Mouse (Mus musculus): ENCODE results near the gene Ngb. TPM values are rescaled to one million over a fixed set of nuclear protein-coding genes. Genes with fewer than 3 reads are reported as not detected.
A peak's percentile ranks its signal among the peaks of the same experiment; 100 is the strongest.

Ngb gene
- polyA plus RNA-seq (2012; rRNA removed) = 0.32 and 0.34 TPM in 2 replicates

GRCm38 (mm10) chr12:87102165-87102631, at the start of gene Ngb:
Ngb (minus strand) TSS chr12:87102539.
- WGBS = 14% methylated on average over 32 of the region's 32 CpGs
- DNase-seq (ENCODE audit: low read depth in 1 of 2, low spot score in 2 of 2) = no peak
- peaks cover 5% of the 10 kb centered on the region for H3K27me3 ChIP-seq (ENCODE audit: control insufficient read depth, insufficient read depth, low read length)
- TF ChIP-seq POLR2A (IDR thresholded peaks at IDR 0.05; ENCODE audit: low read depth, low read length) (no peak), CTCF (IDR thresholded peaks at IDR 0.05; ENCODE audit: extremely low read depth, insufficient read depth, insufficient read length, insufficient replicate concordance) (no peak)
- no peak within 1 kb of the TSS for H3K27ac ChIP-seq (ENCODE audit: insufficient read depth, low read length)
- no peaks in the 10 kb centered on the region; the same call in 1 of the 2 replicates for H3K4me1 ChIP-seq (ENCODE audit: control insufficient read depth, insufficient read depth, insufficient read length)
- no peak within 1 kb of the TSS for H3K4me3 ChIP-seq (ENCODE audit: extremely low read depth, insufficient read depth, insufficient read length)
- H3K36me3 ChIP-seq (ENCODE audit: control insufficient read depth, insufficient read depth, low read length) = no peaks in the 10 kb centered on the region

GRCm38 (mm10) chr12:87149471-87149870, 47.1 kb upstream of the Ngb start:
- no peaks in the 10 kb centered on the region for H3K36me3 ChIP-seq (ENCODE audit: control insufficient read depth, insufficient read depth, low read length)
- WGBS = 93% methylated on average over 5 of the region's 5 CpGs
- no peak for DNase-seq (ENCODE audit: low read depth in 1 of 2, low spot score in 2 of 2)
- TF ChIP-seq CTCF (IDR thresholded peaks at IDR 0.05; ENCODE audit: extremely low read depth, insufficient read depth, insufficient read length, insufficient replicate concordance) = no peak
- no peak for TF ChIP-seq POLR2A (IDR thresholded peaks at IDR 0.05; ENCODE audit: low read depth, low read length)
- H3K27me3 ChIP-seq (ENCODE audit: control insufficient read depth, insufficient read depth, low read length) = no peaks in the 10 kb centered on the region
- no peak overlapping the region for H3K4me3 ChIP-seq (ENCODE audit: extremely low read depth, insufficient read depth, insufficient read length)
- no peak overlapping the region for H3K27ac ChIP-seq (ENCODE audit: insufficient read depth, low read length)
- H3K4me1 ChIP-seq (ENCODE audit: control insufficient read depth, insufficient read depth, insufficient read length) = no peaks in the 10 kb centered on the region; the same call in 1 of the 2 replicates

- TF ChIP-seq POLR2A (IDR thresholded peaks at IDR 0.05; ENCODE audit: low read depth, low read length) (no peak), CTCF (IDR thresholded peaks at IDR 0.05; ENCODE audit: extremely low read depth, insufficient read depth, insufficient read length, insufficient replicate concordance) (no peak)
- peak overlapping the region; percentile 84; the same call in 1 of the 2 replicates for H3K27ac ChIP-seq (ENCODE audit: insufficient read depth, low read length)
- no peaks in the 10 kb centered on the region; the same call in 1 of the 2 replicates for H3K4me1 ChIP-seq (ENCODE audit: control insufficient read depth, insufficient read depth, insufficient read length)
- H3K27me3 ChIP-seq (ENCODE audit: control insufficient read depth, insufficient read depth, low read length) = no peaks in the 10 kb centered on the region
- WGBS = 17% methylated on average over 15 of the region's 15 CpGs
- peak overlapping the region; percentile 91 for H3K4me3 ChIP-seq (ENCODE audit: extremely low read depth, insufficient read depth, insufficient read length)
- DNase-seq (ENCODE audit: low read depth in 1 of 2, low spot score in 2 of 2) = no peak
- H3K36me3 ChIP-seq (ENCODE audit: control insufficient read depth, insufficient read depth, low read length) = no peaks in the 10 kb centered on the region
These were observed 45.8 kb upstream of the Ngb start for GRCm38 (mm10) chr12:87148136-87148535.

GRCm38 (mm10) chr12:87147395-87148089, 45.2 kb upstream of the Ngb start, which contains the start of gene Pomt2:
Pomt2 (minus strand) TSS chr12:87147968.
- Histone ChIP-seq H3K4me3 (ENCODE audit: extremely low read depth, insufficient read depth, insufficient read length) (peak within 1 kb of the TSS; percentile 91), H3K27ac (ENCODE audit: insufficient read depth, low read length) (peak within 1 kb of the TSS; percentile 84), H3K27me3 (ENCODE audit: control insufficient read depth, insufficient read depth, low read length) (no peaks in the 10 kb centered on the region), H3K36me3 (ENCODE audit: control insufficient read depth, insufficient read depth, low read length) (no peaks in the 10 kb centered on the region), H3K4me1 (ENCODE audit: control insufficient read depth, insufficient read depth, insufficient read length) (no peaks in the 10 kb centered on the region; the same call in 1 of the 2 replicates)
- under 1% methylated on average over 61 of the region's 61 CpGs for WGBS
- TF ChIP-seq POLR2A (IDR thresholded peaks at IDR 0.05; ENCODE audit: low read depth, low read length) (peak; percentile 31; the same call in 1 of the 2 replicates), CTCF (IDR thresholded peaks at IDR 0.05; ENCODE audit: extremely low read depth, insufficient read depth, insufficient read length, insufficient replicate concordance) (no peak)
- DNase-seq (ENCODE audit: low read depth in 1 of 2, low spot score in 2 of 2) = peak; percentile 85 to 89

GRCm38 (mm10) chr12:87146966-87147365, 44.6 kb upstream of the Ngb start, which contains the start of gene Gstz1:
Gstz1 (plus strand) TSS chr12:87147165.
- under 1% methylated on average over 27 of the region's 27 CpGs for WGBS
- Histone ChIP-seq H3K27ac (ENCODE audit: insufficient read depth, low read length) (peak within 1 kb of the TSS; percentile 84), H3K27me3 (ENCODE audit: control insufficient read depth, insufficient read depth, low read length) (no peaks in the 10 kb centered on the region), H3K4me3 (ENCODE audit: extremely low read depth, insufficient read depth, insufficient read length) (peak within 1 kb of the TSS; percentile 91), H3K36me3 (ENCODE audit: control insufficient read depth, insufficient read depth, low read length) (no peaks in the 10 kb centered on the region), H3K4me1 (ENCODE audit: control insufficient read depth, insufficient read depth, insufficient read length) (no peaks in the 10 kb centered on the region; the same call in 1 of the 2 replicates)
- TF ChIP-seq POLR2A (IDR thresholded peaks at IDR 0.05; ENCODE audit: low read depth, low read length) = no peak
- no peak for TF ChIP-seq CTCF (IDR thresholded peaks at IDR 0.05; ENCODE audit: extremely low read depth, insufficient read depth, insufficient read length, insufficient replicate concordance)
- peak; percentile 74 to 92 for DNase-seq (ENCODE audit: low read depth in 1 of 2, low spot score in 2 of 2)

GRCm38 (mm10) chr12:87142156-87142555, 39.8 kb upstream of the Ngb start:
- H3K27me3 ChIP-seq (ENCODE audit: control insufficient read depth, insufficient read depth, low read length) = no peaks in the 10 kb centered on the region
- no peaks in the 10 kb centered on the region for H3K4me1 ChIP-seq (ENCODE audit: control insufficient read depth, insufficient read depth, insufficient read length)
- H3K27ac ChIP-seq (ENCODE audit: insufficient read depth, low read length) = no peak overlapping the region
- TF ChIP-seq POLR2A (IDR thresholded peaks at IDR 0.05; ENCODE audit: low read depth, low read length) (no peak), CTCF (IDR thresholded peaks at IDR 0.05; ENCODE audit: extremely low read depth, insufficient read depth, insufficient read length, insufficient replicate concordance) (no peak)
- DNase-seq (ENCODE audit: low read depth in 1 of 2, low spot score in 2 of 2) = no peak
- H3K36me3 ChIP-seq (ENCODE audit: control insufficient read depth, insufficient read depth, low read length) = no peaks in the 10 kb centered on the region
- no peak overlapping the region for H3K4me3 ChIP-seq (ENCODE audit: extremely low read depth, insufficient read depth, insufficient read length)
- WGBS = 77% methylated on average over 2 of the region's 2 CpGs

GRCm38 (mm10) chr12:87138768-87139167, 36.4 kb upstream of the Ngb start:
- DNase-seq (ENCODE audit: low read depth in 1 of 2, low spot score in 2 of 2) = no peak
- Histone ChIP-seq H3K4me3 (ENCODE audit: extremely low read depth, insufficient read depth, insufficient read length) (no peak overlapping the region), H3K36me3 (ENCODE audit: control insufficient read depth, insufficient read depth, low read length) (no peaks in the 10 kb centered on the region), H3K27ac (ENCODE audit: insufficient read depth, low read length) (no peak overlapping the region), H3K27me3 (ENCODE audit: control insufficient read depth, insufficient read depth, low read length) (no peaks in the 10 kb centered on the region), H3K4me1 (ENCODE audit: control insufficient read depth, insufficient read depth, insufficient read length) (no peaks in the 10 kb centered on the region)
- TF ChIP-seq CTCF (IDR thresholded peaks at IDR 0.05; ENCODE audit: extremely low read depth, insufficient read depth, insufficient read length, insufficient replicate concordance) = no peak
- no peak for TF ChIP-seq POLR2A (IDR thresholded peaks at IDR 0.05; ENCODE audit: low read depth, low read length)
- WGBS = 48% methylated on average over 2 of the region's 2 CpGs
